Mouse (Mus musculus) heart, embryonic 11.5 days (tissue): Measurements from ENCODE around the gene Stx16. TPM values are rescaled to one million over a fixed set of nuclear protein-coding genes. Genes with fewer than 3 reads are reported as not detected.

Experiments used
- ATAC-seq: fragments of 200-750 bp; cut with Nextera tagmentation; replicated peaks from 2 replicates; pipeline ENCODE4 v1.8.0; 2017; ENCODE audit warnings: moderate library complexity; ENCODE audit not compliant: insufficient number of reproducible peaks, low FRiP score, low TSS enrichment
- H3K27ac ChIP-seq: fragments of 300-500 bp; sonication (generic); 2 replicates; pipeline ENCODE4 v1.5.1; 2014; ENCODE audit warnings: mild to moderate bottlenecking, low read depth, low read length
- H3K27me3 ChIP-seq: fragments of 300-500 bp; sonication (generic); 2 replicates; pipeline ENCODE4 v1.6.1; 2014; ENCODE audit warnings: mild to moderate bottlenecking, low read length, mixed read lengths; ENCODE audit not compliant: control insufficient read depth, insufficient read depth
- H3K36me3 ChIP-seq: fragments of 300-500 bp; sonication (generic); 2 replicates; pipeline ENCODE4 v1.6.1; 2014; ENCODE audit warnings: mild to moderate bottlenecking, low read length, moderate library complexity, mixed read lengths; ENCODE audit not compliant: control insufficient read depth, insufficient read depth
- H3K4me1 ChIP-seq: fragments of 300-500 bp; sonication (generic); 2 replicates; pipeline ENCODE4 v1.6.1; 2014; ENCODE audit warnings: low read length; ENCODE audit not compliant: control insufficient read depth, insufficient read depth
- H3K4me2 ChIP-seq: fragments of 300-500 bp; sonication (generic); 2 replicates; pipeline ENCODE4 v1.6.1; 2014; ENCODE audit warnings: mild to moderate bottlenecking, moderate library complexity
- H3K4me3 ChIP-seq: fragments of 300-500 bp; sonication (generic); 2 replicates; pipeline ENCODE4 v1.5.1; 2014; ENCODE audit warnings: low read depth, low read length
- H3K9ac ChIP-seq: fragments of 300-500 bp; sonication (generic); 2 replicates; pipeline ENCODE4 v1.6.1; 2014; ENCODE audit warnings: mild to moderate bottlenecking, low read depth, low read length, moderate library complexity
- H3K9me3 ChIP-seq: fragments of 300-500 bp; sonication (generic); replicated peaks from 2 replicates; pipeline ENCODE4 v1.6.1; 2016; ENCODE audit warnings: low read length; ENCODE audit not compliant: control insufficient read depth
- WGBS: fragments of 180-500 bp; shearing (Covaris S2); extraction: QIAGEN DNeasy Blood & Tissue Kit; methylation state at CpG from one replicate; pipeline ENCODE4 v1.1.7; 2014; ENCODE audit not compliant: insufficient replicate concordance; 5-methylcytosine and 5-hydroxymethylcytosine counted together
- polyA plus RNA-seq: library from polyadenylated mRNA; unstranded; fragments of >200 nt; fragmentation: Nextera tagmentation; extraction: Ambion mirVana; gene quantifications from 2 replicates; pipeline ENCODE4 v1.2.1, GENCODE M21; 2014

The Stx16 gene
- polyA plus RNA-seq, 1 experiment from 2014 or later = 10.3 TPM

DNA sequence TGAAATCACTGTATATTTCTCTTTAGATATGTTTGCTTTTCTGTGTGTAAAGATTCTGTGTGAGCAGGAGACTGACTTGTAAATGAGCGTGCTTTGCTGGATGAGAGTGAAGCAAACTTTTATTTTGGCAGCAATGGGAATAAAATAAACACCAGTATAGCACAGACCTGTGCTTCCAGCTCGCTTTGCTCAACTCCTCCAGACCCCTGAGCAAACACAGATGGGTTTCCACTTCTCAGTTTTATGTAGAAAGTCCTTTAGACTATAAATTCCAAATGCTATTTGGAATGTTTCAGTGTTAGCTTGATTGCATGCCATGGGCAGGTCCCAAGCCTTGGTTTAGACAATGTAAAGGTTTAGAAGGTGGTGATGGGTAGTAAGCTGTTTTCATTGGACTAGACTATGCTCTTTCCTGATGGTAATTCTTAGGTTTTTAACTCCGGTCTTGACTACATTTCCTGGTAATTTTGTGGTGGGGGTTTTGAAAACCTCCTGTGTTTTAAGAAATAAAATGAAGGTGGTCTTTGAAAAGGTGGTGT, 6.3 kb downstream of the Stx16 start:
- H3K4me2 ChIP-seq = no peak overlapping the region
- H3K27ac ChIP-seq = no peak overlapping the region
- H3K9ac ChIP-seq = no peak overlapping the region
- no peak for ATAC-seq
- no peak overlapping the region for H3K4me3 ChIP-seq
- H3K27me3 ChIP-seq = no peaks in the 10 kb centered on the region
- 77% methylated on average over 3 of the region's 3 CpGs for WGBS
- peaks cover 9% of the 10 kb centered on the region for H3K4me1 ChIP-seq
- H3K9me3 ChIP-seq = no peaks in the 10 kb centered on the region
- H3K36me3 ChIP-seq = 0 out of 2 replicates have a peak, but pooled peaks cover 2% of the 10 kb centered on the region

DNA sequence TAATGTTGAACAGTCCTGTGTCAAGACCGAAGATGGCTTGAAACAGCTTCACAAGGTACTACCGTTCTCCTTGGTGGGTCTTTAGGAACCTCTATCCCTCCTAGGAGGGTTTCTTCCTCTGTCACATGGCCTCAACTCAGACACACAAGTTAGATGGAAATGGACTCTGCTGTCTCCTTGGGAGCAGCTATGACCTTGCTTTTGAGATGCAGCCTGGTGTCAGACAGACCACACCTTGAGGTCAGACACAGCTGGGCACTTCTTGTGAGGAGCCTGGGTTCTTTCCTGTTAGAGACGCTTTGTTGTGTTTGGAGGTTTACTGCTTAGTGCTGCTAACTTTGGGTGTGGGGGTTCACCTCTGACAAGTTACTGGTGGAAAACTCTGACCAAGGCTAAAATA, 19.0 kb downstream of the Stx16 start:
- Histone ChIP-seq H3K4me3 (no peak overlapping the region), H3K4me1 (no peaks in the 10 kb centered on the region), H3K9ac (no peak overlapping the region), H3K36me3 (peaks cover 10% of the 10 kb centered on the region), H3K9me3 (no peaks in the 10 kb centered on the region), H3K4me2 (no peak overlapping the region), H3K27me3 (no peaks in the 10 kb centered on the region), H3K27ac (no peak overlapping the region)
- ATAC-seq = no peak
- WGBS = 95% methylated on average over 3 of the region's 3 CpGs

GRCm38 (mm10) chr2:174102399-174102798, 26.3 kb downstream of the Stx16 start:
- H3K9me3 ChIP-seq = no peaks in the 10 kb centered on the region
- H3K27ac ChIP-seq = no peak overlapping the region
- H3K9ac ChIP-seq = no peak overlapping the region
- peaks cover 2% of the 10 kb centered on the region; the same call in 1 of the 2 replicates for H3K4me1 ChIP-seq
- H3K36me3 ChIP-seq = no peaks in the 10 kb centered on the region; the same call in 1 of the 2 replicates
- no peak overlapping the region for H3K4me3 ChIP-seq
- H3K4me2 ChIP-seq = no peak overlapping the region
- 87% methylated on average over 7 of the region's 7 CpGs for WGBS
- ATAC-seq = no peak
- no peaks in the 10 kb centered on the region for H3K27me3 ChIP-seq

DNA sequence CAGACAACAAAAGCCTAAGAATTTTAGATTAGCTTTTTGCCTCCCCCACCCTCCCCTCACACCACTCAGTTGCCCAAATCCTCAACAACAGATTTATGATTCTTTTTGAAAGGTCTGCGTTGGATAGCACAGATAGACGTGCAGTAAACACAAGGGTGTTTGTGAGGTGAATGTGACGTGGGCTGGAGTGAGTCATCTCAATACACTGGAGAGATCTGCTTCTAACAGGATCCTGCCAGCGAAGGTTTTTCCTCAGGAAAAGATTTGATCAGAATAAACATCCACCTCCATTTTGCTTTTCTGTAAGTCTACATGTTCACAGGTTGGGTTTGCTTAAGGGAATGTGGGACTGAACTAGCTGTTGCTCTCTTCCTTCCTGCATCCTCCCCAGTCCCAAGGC, 27.4 kb downstream of the Stx16 start:
- H3K36me3 ChIP-seq = no peaks in the 10 kb centered on the region
- ATAC-seq = no peak
- no peak overlapping the region for H3K27ac ChIP-seq
- H3K9ac ChIP-seq = no peak overlapping the region
- no peaks in the 10 kb centered on the region for H3K9me3 ChIP-seq
- WGBS = 66% methylated on average over 4 of the region's 4 CpGs
- H3K4me3 ChIP-seq = no peak overlapping the region
- H3K4me1 ChIP-seq = peaks cover 2% of the 10 kb centered on the region; the same call in 1 of the 2 replicates
- H3K27me3 ChIP-seq = no peaks in the 10 kb centered on the region
- H3K4me2 ChIP-seq = no peak overlapping the region

DNA sequence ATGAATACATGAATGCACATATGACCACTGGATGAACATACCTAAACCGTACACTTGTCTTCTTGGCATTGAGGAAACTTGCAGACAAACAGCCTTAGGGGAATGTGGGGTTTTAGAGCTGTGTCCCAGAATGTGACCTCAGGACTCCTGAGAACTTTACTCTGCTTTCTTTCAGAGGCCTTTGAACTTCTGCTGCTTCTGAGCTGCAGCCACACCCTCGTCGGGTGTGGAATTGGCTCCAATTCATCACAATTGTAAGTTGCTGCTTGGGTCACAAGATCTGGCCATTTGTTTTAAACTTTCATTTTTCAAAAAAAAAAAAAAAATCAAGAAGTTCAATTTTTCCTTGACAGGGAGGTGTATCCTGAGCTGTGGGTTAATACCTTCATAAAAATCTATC, 31.3 kb downstream of the Stx16 start:
- H3K9ac ChIP-seq = no peak overlapping the region
- no peaks in the 10 kb centered on the region for H3K36me3 ChIP-seq
- H3K4me1 ChIP-seq = peaks cover 10% of the 10 kb centered on the region
- no peak overlapping the region for H3K27ac ChIP-seq
- H3K4me3 ChIP-seq = no peak overlapping the region
- no peak for ATAC-seq
- H3K27me3 ChIP-seq = no peaks in the 10 kb centered on the region
- WGBS = 75% methylated on average over 3 of the region's 3 CpGs
- no peaks in the 10 kb centered on the region for H3K9me3 ChIP-seq
- H3K4me2 ChIP-seq = no peak overlapping the region

- Histone ChIP-seq H3K4me2 (peak within 1 kb of the TSS; percentile 92), H3K27me3 (no peaks in the 10 kb centered on the region), H3K4me3 (peak within 1 kb of the TSS; percentile 65), H3K4me1 (peaks cover 14% of the 10 kb centered on the region), H3K9me3 (no peaks in the 10 kb centered on the region), H3K27ac (peak within 1 kb of the TSS; percentile 50), H3K9ac (peak within 1 kb of the TSS; percentile 93), H3K36me3 (no peaks in the 10 kb centered on the region; the same call in 1 of the 2 replicates)
- ATAC-seq = peak; percentile 90
- WGBS = 3% methylated on average over 87 of the region's 90 CpGs
These were observed 34.1 kb downstream of the Stx16 start, which contains the start of gene Npepl1 for GRCm38 (mm10) chr2:174109991-174110782. Npepl1 (plus strand) TSS chr2:174110349.

GRCm38 (mm10) chr2:174110783-174111549, 34.9 kb downstream of the Stx16 start:
- peaks cover 12% of the 10 kb centered on the region for H3K4me1 ChIP-seq
- peak overlapping the region; percentile 50 for H3K27ac ChIP-seq
- peak overlapping the region; percentile 92 for H3K4me2 ChIP-seq
- WGBS = 42% methylated on average over 33 of the region's 33 CpGs
- peak overlapping the region; percentile 65 for H3K4me3 ChIP-seq
- H3K36me3 ChIP-seq = no peaks in the 10 kb centered on the region; the same call in 1 of the 2 replicates
- ATAC-seq = peak; percentile 33
- H3K9ac ChIP-seq = peak overlapping the region; percentile 93
- H3K9me3 ChIP-seq = no peaks in the 10 kb centered on the region
- H3K27me3 ChIP-seq = no peaks in the 10 kb centered on the region

DNA sequence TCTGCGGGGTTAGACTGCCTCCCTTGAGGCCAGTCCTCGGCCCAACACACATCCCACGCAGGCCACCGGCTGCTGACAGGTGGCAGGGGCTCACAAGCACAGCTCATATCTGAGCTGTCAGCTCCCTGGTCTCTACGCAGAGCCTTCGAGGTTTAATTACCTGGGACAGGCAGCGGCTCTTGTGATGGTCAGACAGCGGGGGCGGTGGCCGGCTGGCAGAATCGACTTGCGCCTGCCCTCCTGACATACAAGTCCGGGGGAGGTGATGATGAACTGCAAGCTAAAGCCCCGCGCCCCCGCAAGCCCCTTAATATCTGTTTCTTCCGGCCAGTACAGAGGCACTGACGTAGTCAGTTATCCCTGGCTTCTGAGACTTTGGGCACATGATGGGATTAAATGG, 36.8 kb downstream of the Stx16 start:
- no peaks in the 10 kb centered on the region; the same call in 1 of the 2 replicates for H3K36me3 ChIP-seq

More for the DNA sequence above, 36.8 kb downstream of the Stx16 start:
- H3K4me1 ChIP-seq = peaks cover 12% of the 10 kb centered on the region
- H3K9ac ChIP-seq = no peak overlapping the region
- no peaks in the 10 kb centered on the region for H3K9me3 ChIP-seq
- H3K4me3 ChIP-seq = no peak overlapping the region
- 62% methylated on average over 18 of the region's 18 CpGs for WGBS
- ATAC-seq = no peak
- 0 out of 2 replicates have a peak overlapping the region, but pooled peaks have one; percentile 0 for H3K4me2 ChIP-seq
- no peak overlapping the region for H3K27ac ChIP-seq
- no peaks in the 10 kb centered on the region for H3K27me3 ChIP-seq
